Mouse (Mus musculus) mature B cell (primary cell): Measurements from ENCODE around the gene Insl6.

Experiments used
- in situ Hi-C: fragments of 300-500 bp; cut with MboI; formaldehyde crosslinking; loops from 2 replicates; pipeline ENCODE4 v1.14.3; 2019

Insl6 gene

GRCm38 (mm10) chr19:29287863-29288262, 37.3 kb downstream of the Insl6 start:
- in situ Hi-C loops = no loop called here

GRCm38 (mm10) chr19:29285451-29285869, 39.7 kb downstream of the Insl6 start:
- in situ Hi-C loops = no loop called here

GRCm38 (mm10) chr19:29278944-29279587, 46.1 kb downstream of the Insl6 start:
- in situ Hi-C loops = no loop called here

GRCm38 (mm10) chr19:29276414-29276813, 48.7 kb downstream of the Insl6 start:
- in situ Hi-C loops = no loop called here

- in situ Hi-C loops = no loop called here
Observed at GRCm38 (mm10) chr19:29272011-29272809, 52.9 kb downstream of the Insl6 start.
